Mouse (Mus musculus) E14TG2a.4 (cell line): ENCODE measurements around the gene Alcam.

Experiments used
- CTCF ChIP-seq: conservative IDR thresholded peaks from 2 replicates; pipeline ENCODE4 v1.5.1; 2014; ENCODE audit warnings: low read length
- NANOG ChIP-seq: IDR thresholded peaks from 2 replicates; pipeline ENCODE4 v1.6.1; 2014; ENCODE audit warnings: borderline replicate concordance, low read length, mixed read lengths
- POU5F1 ChIP-seq: IDR thresholded peaks from 2 replicates; pipeline ENCODE4 v1.6.1; 2014; ENCODE audit warnings: low read length, borderline replicate concordance

DNA sequence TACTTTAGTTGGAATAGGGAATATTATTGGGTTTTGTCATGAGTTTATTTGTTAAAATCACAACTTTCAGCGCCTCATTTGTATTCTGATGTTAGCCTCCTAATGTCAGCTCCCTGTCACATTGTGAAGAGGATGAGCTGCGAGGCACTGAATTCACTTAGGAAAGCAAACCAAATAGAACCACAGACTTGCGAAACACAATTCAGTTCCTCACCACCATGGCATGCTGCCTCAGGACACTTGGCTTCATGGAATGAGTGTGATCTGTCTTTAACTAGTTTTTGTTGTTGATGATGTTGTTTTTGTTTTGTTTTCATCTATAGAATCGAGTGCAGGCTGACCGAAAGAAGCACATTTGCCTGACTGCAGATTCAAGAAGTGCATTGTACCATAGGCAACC lies 35.9 kb downstream of the Alcam start:
- TF ChIP-seq CTCF = no peak
- TF ChIP-seq POU5F1 = no peak
- no peak for TF ChIP-seq NANOG
